Mouse (Mus musculus) right cerebral cortex, adult 2 months (tissue): ENCODE measurements around the gene Btg2.

Experiments used
- DNase-seq, 2 experiments: peaks; one replicate each; pipeline ENCODE4 v3.0.0; 2021 to 2022; ENCODE audit warnings: low spot score in 2 of 2

Btg2 gene

GRCm38 (mm10) chr1:134078061-134078795 is 692 bp downstream of the Btg2 start:
- DNase-seq, result peak in 1 of 2 experiments; percentile 44

GRCm38 (mm10) chr1:134077389-134078060 is 1.4 kb downstream of the Btg2 start:
- DNase-seq, result no peak

- no peak for DNase-seq
Measured at GRCm38 (mm10) chr1:134076789-134077188, 2.1 kb downstream of the Btg2 start.

- no peak for DNase-seq
Measured at GRCm38 (mm10) chr1:134075532-134075931, 3.4 kb downstream of the Btg2 start.

- DNase-seq, result no peak
Measured at GRCm38 (mm10) chr1:134074606-134075005, 4.3 kb downstream of the Btg2 start.

GRCm38 (mm10) chr1:134074184-134074583 is 4.7 kb downstream of the Btg2 start:
- no peak for DNase-seq

- DNase-seq, result no peak
Measured at GRCm38 (mm10) chr1:134073658-134074057, 5.3 kb downstream of the Btg2 start.

GRCm38 (mm10) chr1:134073061-134073564 is 5.8 kb downstream of the Btg2 start:
- no peak for DNase-seq

- no peak for DNase-seq
Measured at GRCm38 (mm10) chr1:134071411-134072018, 7.4 kb downstream of the Btg2 start.

GRCm38 (mm10) chr1:134070099-134070669 is 8.7 kb downstream of the Btg2 start:
- DNase-seq, result no peak

GRCm38 (mm10) chr1:134067143-134067619 is 11.7 kb downstream of the Btg2 start:
- no peak for DNase-seq

GRCm38 (mm10) chr1:134066554-134066953 is 12.4 kb downstream of the Btg2 start:
- DNase-seq, result no peak

- no peak for DNase-seq
Measured at GRCm38 (mm10) chr1:134065241-134065809, 13.6 kb downstream of the Btg2 start.

GRCm38 (mm10) chr1:134064296-134064831 is 14.6 kb downstream of the Btg2 start:
- DNase-seq, result no peak

- DNase-seq, result peak in 1 of 2 experiments; percentile 33
Measured at GRCm38 (mm10) chr1:134063773-134064125, 15.2 kb downstream of the Btg2 start.

GRCm38 (mm10) chr1:134063086-134063772 is 15.7 kb downstream of the Btg2 start:
- peak; percentile 31 to 60 for DNase-seq

- peak in 1 of 2 experiments; percentile 41 for DNase-seq
Measured at GRCm38 (mm10) chr1:134062411-134063085, 16.4 kb downstream of the Btg2 start.

GRCm38 (mm10) chr1:134061915-134062314 is 17.0 kb downstream of the Btg2 start:
- no peak for DNase-seq

- peak; percentile 87 to 93 for DNase-seq
Measured at GRCm38 (mm10) chr1:134060849-134061569, 17.9 kb downstream of the Btg2 start.
